Comparison of ENCODE assay signal across 22 mouse cellular contexts in genomic region chr11:18670967-18671366, GRCm38 (mm10).
DNase-seq lines count a peak whose midpoint lies in the region; ATAC-seq and TF ChIP-seq lines count a peak whose summit lies in the region.
"Had no signal": no experiment of that assay in that cellular context is flagged by ENCODE, and none has a peak within 500 bp of the region (broad histone marks: within the 10 kb centered on the region; RNA-seq: fewer than 3 reads in every experiment).

No protein-coding gene starts in this region.

- intact Hi-C loops in gastrocnemius, postnatal 14 days (cut with DNase I; ENCODE audit: low total_unique reads) = no loop called here

- H3K9me3 ChIP-seq in forebrain, postnatal 0 days (ENCODE audit: low read length) = no peaks in the 10 kb centered on the region
- H3K9me3 ChIP-seq in forebrain, embryonic 13.5 days (replicated peaks) = no peaks in the 10 kb centered on the region
- H3K9me3 ChIP-seq: embryonic facial prominence, embryonic 12.5 days; heart, embryonic 15.5 days had no signal

- ATAC-seq in forebrain, postnatal 0 days = peak; percentile 81
- ATAC-seq in forebrain, embryonic 13.5 days = no peak
- ATAC-seq: hindbrain, postnatal 0 days had no signal

- peak; percentile 72 for DNase-seq in forebrain, postnatal 0 days
- peak; percentile 69 for DNase-seq in brain, adult 2 months (ENCODE audit: low read depth, low spot score)
- peak; percentile 35 for DNase-seq in brain, embryonic 14.5 days (ENCODE audit: low read depth)
- peak; percentile 64 for DNase-seq in layer of hippocampus, adult 9-11 months
- DNase-seq in gastrocnemius, postnatal 14 days = no peak
- no peak for DNase-seq in kidney, postnatal 14 days
- DNase-seq: adrenal gland, adult 2 months; cerebellum, adult 11 months; gastrocnemius, postnatal 25 days; kidney, adult 18-20 months; kidney, postnatal 25 days; lung, adult 18-20 months; midbrain, embryonic 14.5 days; thymus, postnatal 25 days had no signal

- no peak overlapping the region for H3K27ac ChIP-seq in forebrain, postnatal 0 days (ENCODE audit: low read depth, low read length)
- no peak overlapping the region for H3K27ac ChIP-seq in forebrain, embryonic 13.5 days
- H3K27ac ChIP-seq: embryonic facial prominence, embryonic 12.5 days; heart, embryonic 15.5 days; hindbrain, postnatal 0 days had no signal

- no peak for TF ChIP-seq CTCF in forebrain, postnatal 0 days (IDR thresholded peaks at IDR 0.05; ENCODE audit: low read depth)
- TF ChIP-seq CTCF in brain, embryonic 14.5 days (IDR thresholded peaks at IDR 0.05; ENCODE audit: borderline replicate concordance, extremely low read depth, insufficient read depth, insufficient read length) = no peak

- no peak overlapping the region for H3K9ac ChIP-seq in forebrain, postnatal 0 days
- no peak overlapping the region for H3K9ac ChIP-seq in forebrain, embryonic 13.5 days
- H3K9ac ChIP-seq: embryonic facial prominence, embryonic 12.5 days; heart, embryonic 15.5 days had no signal

- WGBS in forebrain, postnatal 0 days = 87% methylated on average over 2 of the region's 2 CpGs
- WGBS in forebrain, embryonic 13.5 days = 93% methylated on average over 2 of the region's 2 CpGs

- H3K4me3 ChIP-seq in forebrain, postnatal 0 days (ENCODE audit: low read depth, low read length) = no peak overlapping the region
- H3K4me3 ChIP-seq in forebrain, embryonic 13.5 days = no peak overlapping the region
- H3K4me3 ChIP-seq: embryonic facial prominence, embryonic 12.5 days; erythroblast, embryonic 14.5 days; heart, embryonic 15.5 days; megakaryocyte, embryonic 14.5 days; myocyte had no signal

- no peak for TF ChIP-seq POLR2A in brain, embryonic 14.5 days (IDR thresholded peaks at IDR 0.05; ENCODE audit: borderline replicate concordance, extremely low read depth, insufficient read depth, insufficient read length, poor library complexity, severe bottlenecking)

- no peaks in the 10 kb centered on the region for H3K27me3 ChIP-seq in forebrain, postnatal 0 days (ENCODE audit: insufficient read depth, low read length)
- no peaks in the 10 kb centered on the region for H3K27me3 ChIP-seq in forebrain, embryonic 13.5 days
- H3K27me3 ChIP-seq: embryonic facial prominence, embryonic 12.5 days; heart, embryonic 15.5 days; megakaryocyte, embryonic 14.5 days had no signal

- no peaks in the 10 kb centered on the region for H3K36me3 ChIP-seq in forebrain, postnatal 0 days (ENCODE audit: insufficient read depth)
- no peaks in the 10 kb centered on the region for H3K36me3 ChIP-seq in forebrain, embryonic 13.5 days (ENCODE audit: poor library complexity, severe bottlenecking)
- H3K36me3 ChIP-seq: embryonic facial prominence, embryonic 12.5 days; heart, embryonic 15.5 days had no signal

- no peak overlapping the region for H3K4me2 ChIP-seq in forebrain, postnatal 0 days (ENCODE audit: low read depth)
- H3K4me2 ChIP-seq in forebrain, embryonic 13.5 days = no peak overlapping the region
- H3K4me2 ChIP-seq: embryonic facial prominence, embryonic 12.5 days; heart, embryonic 15.5 days; liver, embryonic 11.5 days had no signal

- no peaks in the 10 kb centered on the region for H3K4me1 ChIP-seq in forebrain, postnatal 0 days (ENCODE audit: insufficient read depth)
- no peaks in the 10 kb centered on the region for H3K4me1 ChIP-seq in forebrain, embryonic 13.5 days
- H3K4me1 ChIP-seq: embryonic facial prominence, embryonic 12.5 days; heart, embryonic 15.5 days; megakaryocyte, embryonic 14.5 days had no signal

Comparison
In these comparisons a context has a peak if more than half of its experiments do, and no peak if none do; other contexts are left out.
1. DNase-seq: peak in forebrain, postnatal 0 days (single experiment), brain, adult 2 months (single experiment), brain, embryonic 14.5 days (single experiment) and layer of hippocampus, adult 9-11 months (single experiment); none in gastrocnemius, postnatal 14 days (single experiment) and kidney, postnatal 14 days (single experiment).